Mouse (Mus musculus): ENCODE measurements around the gene Otud1.
A peak's percentile ranks its signal among the peaks of the same experiment; 100 is the strongest.

The Otud1 gene

DNA sequence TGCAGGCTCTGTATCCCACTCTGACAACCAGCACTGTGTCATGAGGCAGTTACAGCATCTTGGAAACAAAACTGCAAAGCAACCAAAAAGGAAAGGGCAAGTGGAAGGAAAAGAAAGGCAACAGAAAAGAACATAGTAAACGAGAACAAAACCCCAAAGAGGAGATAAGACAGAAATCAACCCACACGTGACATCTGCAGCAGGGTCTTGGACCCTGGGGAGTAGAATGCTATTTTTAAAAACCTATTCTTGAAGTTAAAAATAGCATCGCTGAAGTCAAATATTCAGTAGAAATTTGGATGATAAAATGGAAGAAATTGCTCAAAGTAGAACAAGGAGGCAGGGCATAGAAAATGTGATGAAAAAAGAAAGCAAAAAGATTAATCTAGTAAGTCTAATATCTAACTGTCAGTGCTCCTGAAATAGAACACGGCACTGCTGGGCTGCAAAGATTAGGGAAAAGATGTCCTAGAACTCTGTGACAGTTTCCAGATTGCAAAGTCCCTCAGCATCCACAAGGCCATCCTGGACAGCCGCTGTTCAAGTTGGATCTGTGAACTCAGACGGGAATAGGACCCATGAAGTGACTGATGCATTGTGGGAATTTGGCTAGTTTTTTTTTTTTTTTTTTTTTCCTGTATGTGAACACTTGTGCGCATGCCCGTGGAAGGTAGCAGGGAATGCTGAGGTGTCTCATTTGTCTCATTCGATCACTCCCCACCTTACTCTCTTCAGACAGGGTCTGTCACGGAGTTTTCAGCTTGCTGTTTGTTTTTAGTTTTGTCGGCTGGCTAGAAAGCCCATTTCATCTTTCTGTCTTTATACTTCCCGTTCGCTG lies 13.5 kb downstream of the Otud1 start:
- no peak for DNase-seq

DNA sequence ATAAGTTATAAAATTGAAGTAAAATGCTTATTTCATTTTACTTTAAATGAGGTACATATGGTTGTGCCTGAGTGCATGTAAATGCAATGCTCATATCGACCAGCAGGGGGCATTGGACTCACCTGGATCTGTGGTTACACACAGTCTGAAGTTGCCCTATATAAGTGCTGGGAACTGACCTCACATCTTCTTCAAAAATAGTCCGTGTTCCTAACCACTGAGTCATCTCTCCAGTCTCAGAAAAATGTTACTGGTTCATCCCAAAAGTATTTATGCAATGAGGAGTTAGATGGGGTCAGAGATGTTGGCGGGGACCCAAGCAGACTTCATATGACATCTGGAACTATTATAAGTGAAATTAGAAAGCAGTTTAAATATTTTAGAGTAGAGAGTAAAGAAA lies 25.4 kb downstream of the Otud1 start:
- peak in 1 of 2 experiments; percentile 23 for DNase-seq

DNA sequence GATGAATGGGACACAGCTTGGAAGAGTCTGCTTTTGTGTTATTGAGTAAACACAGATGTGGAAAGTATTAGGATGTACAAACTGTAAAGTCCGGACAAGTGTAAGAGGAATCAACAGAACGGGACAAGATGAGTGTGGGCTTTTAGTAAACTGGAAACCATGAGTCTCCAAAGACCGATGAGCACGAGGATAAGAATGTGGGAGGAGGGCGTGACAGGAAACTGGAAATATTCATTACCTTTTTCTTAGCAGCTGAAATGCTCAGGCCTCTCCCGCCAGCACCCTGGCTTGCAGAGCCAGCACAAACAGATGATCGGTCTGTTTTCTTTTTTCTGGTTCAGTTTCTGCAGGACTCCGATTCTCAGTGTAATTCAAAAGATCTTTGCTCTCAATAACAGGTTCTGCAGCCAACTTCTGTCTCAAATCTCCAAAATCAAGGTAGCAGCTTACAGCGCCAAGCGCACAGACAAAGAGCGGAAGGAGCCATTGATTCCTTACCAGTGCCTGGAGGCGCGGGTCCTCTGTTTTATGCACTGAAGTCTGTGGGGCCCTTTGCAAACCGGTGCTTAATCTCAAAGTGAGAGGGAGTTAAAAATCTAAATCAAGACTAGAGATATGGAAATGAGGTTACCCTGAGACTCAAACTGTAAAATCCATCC lies 28.1 kb downstream of the Otud1 start:
- no peak for DNase-seq

DNA sequence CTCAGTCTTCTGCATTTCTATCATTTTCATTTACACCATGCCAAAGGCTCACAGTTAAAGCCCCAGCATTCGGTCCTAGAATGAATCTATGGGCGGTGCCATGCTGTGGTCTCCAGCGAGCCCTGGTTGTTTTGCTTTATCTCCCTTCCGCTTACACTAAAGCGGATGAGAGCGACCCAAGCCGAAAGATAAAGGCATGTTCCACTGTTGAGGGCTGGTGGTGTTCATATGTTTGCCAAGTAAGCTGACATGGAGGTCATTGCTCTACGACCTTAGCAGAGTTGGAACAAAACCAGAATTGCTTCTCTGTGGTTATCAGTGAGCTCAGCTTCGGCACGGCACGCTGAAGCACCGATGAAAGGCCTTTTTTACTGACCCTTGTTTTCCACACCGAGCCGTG lies 32.5 kb downstream of the Otud1 start:
- no peak for DNase-seq

DNA sequence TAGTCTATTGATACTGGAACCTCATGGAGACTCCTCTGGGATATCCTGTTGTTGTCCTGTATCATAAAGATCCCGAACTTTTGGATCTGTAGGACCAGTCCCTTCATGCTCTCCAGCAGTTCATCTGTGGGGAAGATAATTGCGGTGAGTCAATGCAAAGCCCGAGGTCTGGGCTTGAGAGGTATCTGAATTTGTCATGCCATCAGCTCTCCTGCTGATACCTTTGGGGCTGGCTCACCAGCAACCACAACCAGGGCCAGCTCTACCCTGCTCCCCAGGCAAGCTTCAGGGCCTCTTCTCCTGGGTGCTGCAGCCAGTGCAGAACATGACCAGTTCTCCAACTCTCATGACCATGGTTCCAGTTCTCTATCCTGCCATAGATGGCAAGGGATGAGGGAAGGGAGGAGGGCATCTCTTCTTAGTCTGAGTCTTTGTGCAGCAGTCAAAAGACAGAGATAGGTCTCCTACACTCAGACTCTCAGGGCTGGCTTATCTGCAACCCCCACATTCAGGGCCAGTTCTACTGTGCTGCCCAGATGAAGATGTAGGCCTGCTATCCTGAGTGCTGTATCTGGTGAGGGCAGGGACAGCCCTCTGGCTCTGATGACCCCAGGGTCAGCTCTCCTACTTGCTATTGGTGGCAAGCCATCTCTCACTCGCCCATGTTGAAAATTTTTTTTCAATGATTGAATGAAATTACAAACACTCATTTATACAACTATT lies 42.2 kb downstream of the Otud1 start:
- no peak for DNase-seq

DNA sequence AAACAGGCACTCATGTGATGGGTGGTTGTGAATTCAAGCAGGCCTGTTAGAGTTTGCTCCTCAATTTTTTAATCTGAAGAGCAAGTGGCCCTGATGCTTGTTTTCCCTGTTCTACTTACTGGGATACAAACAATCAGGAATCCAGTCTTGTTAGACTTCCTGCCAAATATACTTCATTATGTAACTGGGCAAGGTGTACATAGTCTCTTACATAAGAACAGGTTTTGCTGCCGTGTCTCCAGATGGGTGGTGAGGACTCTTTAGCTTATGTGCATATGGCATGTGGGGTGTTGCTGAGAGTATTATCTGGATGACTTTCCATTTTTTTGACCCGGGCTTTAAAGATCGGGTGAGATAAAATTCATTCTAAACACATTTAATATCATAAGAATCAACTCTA lies 43.8 kb downstream of the Otud1 start:
- no peak for DNase-seq

DNA sequence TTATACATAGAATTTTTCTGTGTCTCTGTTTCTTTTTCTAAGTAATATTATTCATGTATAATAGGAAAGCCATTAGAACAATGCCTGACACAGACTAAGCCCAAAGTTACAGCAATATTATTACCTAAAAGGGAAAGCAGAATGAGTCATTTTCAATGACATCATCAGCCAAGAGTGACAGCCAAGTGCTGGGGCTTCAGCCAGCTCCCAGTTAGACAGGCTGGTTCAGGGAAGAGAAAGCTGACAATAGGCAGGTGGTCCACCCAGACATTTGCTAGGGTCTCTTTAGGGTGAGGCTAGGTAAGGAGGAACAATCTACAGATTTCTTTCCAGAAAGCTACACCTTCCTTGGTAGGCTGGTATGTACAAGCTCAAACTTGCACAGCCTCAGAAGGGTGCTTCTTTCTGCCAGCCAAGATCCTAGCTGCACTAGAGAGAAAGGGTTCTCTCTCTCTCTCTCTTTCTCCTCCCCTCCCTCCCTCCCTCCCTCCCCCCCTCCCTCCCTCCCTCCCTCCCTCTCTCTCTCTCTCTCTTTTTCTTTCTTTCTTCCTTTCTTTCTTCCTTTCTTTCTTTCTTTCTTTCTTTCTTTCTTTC lies 45.6 kb downstream of the Otud1 start:
- DNase-seq, result no peak

DNA sequence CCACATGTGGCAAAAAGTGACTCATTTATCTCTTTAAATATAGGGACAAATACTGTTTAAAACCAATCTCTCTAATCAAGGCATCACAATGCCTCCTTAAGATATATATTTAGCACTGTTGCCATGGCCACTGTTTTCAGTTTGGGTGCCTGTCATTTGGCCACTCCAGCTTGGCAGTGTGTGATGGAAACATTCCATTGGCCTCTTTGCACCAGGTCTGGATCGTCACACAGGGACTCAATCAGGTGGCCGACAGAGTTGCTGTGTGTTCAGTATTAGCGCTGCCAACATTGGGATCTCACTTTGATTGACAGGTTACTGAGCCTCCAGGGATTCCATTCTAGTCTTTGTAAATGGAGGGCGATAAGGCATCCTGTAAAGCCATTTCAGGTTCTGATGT lies 46.1 kb downstream of the Otud1 start:
- DNase-seq, result no peak

DNA sequence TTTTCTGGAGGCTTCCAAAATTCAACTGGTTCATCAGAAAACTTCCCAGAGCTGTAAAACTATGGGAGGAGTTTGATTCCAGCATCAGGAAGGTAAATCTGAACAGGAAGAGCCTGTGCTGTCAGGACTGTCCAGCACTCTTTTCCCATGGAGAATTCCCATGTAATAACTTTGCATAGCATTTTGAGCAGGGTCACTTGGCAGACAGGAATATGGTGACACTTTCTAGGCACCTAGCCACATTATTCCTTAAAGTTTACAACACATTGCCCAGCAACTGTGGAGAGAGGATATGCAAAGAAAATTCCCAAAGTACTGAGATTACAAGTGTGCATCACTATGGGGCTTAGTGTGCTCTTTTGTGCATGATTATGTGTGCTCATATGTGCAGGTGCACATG lies 46.7 kb downstream of the Otud1 start:
- no peak for DNase-seq

DNA sequence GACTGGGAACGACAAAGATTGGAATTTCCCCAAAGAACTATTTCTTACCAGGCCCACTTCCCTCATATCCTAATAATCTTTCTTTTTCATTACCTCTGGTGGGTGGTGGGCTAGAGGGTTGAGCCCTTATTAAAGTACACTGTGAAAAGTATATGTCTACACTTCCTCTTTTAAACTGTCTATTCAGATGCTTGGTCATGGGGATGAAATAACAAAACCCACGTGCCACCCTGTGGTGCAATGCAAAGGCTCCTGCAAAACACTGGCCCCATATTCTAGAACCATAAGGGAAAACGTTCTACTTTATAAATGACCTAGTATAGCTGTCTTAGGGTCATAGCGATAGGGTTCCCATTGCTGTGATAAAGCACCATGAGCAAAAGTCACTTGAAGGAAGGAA lies 49.3 kb downstream of the Otud1 start:
- no peak for DNase-seq

All from thymus, adult 18-20 months (tissue).